Mouse (Mus musculus) E14TG2a.4 (cell line): Measurements from ENCODE around the gene Golph3l.

Source experiments
- CTCF ChIP-seq: conservative IDR thresholded peaks from 2 replicates; pipeline ENCODE4 v1.5.1; 2014; ENCODE audit warnings: low read length
- NANOG ChIP-seq: IDR thresholded peaks from 2 replicates; pipeline ENCODE4 v1.6.1; 2014; ENCODE audit warnings: borderline replicate concordance, low read length, mixed read lengths
- POU5F1 ChIP-seq: IDR thresholded peaks from 2 replicates; pipeline ENCODE4 v1.6.1; 2014; ENCODE audit warnings: low read length, borderline replicate concordance

DNA sequence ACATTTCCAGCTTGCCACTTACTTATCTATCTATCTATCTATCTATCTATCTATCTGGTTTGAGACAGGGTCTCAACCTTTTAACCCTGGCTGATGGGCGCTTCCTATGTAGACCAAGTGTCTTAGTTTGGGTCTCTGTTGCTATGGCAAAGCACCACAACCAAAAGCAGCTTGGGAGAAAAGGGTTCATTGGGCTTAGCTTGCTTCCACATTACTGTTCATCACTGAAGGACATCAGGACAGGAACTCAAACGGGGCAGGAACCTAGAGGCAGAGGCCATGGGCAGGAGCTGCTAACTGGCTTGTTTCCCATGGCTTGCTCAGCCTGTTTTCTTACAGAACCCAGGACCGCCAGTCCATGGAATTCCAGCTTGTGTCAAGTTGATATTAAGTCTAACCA, 68.4 kb downstream of the Golph3l start:
- no peak for TF ChIP-seq CTCF
- TF ChIP-seq POU5F1: no peak
- no peak for TF ChIP-seq NANOG
